ENCODE assay signal across 9 mouse cellular contexts in genomic region chr5:108602537-108602936, GRCm38 (mm10). TPM values are rescaled to one million over a fixed set of nuclear protein-coding genes. Genes with fewer than 3 reads are reported as not detected.
"Had no signal": no experiment of that assay in that cellular context is flagged by ENCODE, and none has a peak within 500 bp of the region (broad histone marks: within the 10 kb centered on the region; RNA-seq: fewer than 3 reads in every experiment).

No protein-coding gene starts in this region.

- ATAC-seq: lung, postnatal 0 days had no signal

- DNase-seq: kidney, adult 11 months; kidney, adult 9 months; kidney, postnatal 36 days; lung, adult 2 months; lung, postnatal 4 days; thymus, adult 2 months; thymus, postnatal 25 days had no signal

RNA-seq across cellular contexts. Expression of gene Cplx1, which starts 52.7 kb away (rescaled TPM):
- total RNA-seq: megakaryocyte-erythroid progenitor cell, adult 5-6 weeks had no signal
